Mouse (Mus musculus) c-Kit-positive CD71-positive TER-119-positive erythroid progenitor cells, embryonic 14.5 days (primary cell): Measurements from ENCODE around the gene Asic4.

Experiments used
- DNase-seq: peaks from one replicate; pipeline ENCODE4 v3.0.0-alpha.2; 2013; ENCODE audit warnings: low spot score

The Asic4 gene

DNA sequence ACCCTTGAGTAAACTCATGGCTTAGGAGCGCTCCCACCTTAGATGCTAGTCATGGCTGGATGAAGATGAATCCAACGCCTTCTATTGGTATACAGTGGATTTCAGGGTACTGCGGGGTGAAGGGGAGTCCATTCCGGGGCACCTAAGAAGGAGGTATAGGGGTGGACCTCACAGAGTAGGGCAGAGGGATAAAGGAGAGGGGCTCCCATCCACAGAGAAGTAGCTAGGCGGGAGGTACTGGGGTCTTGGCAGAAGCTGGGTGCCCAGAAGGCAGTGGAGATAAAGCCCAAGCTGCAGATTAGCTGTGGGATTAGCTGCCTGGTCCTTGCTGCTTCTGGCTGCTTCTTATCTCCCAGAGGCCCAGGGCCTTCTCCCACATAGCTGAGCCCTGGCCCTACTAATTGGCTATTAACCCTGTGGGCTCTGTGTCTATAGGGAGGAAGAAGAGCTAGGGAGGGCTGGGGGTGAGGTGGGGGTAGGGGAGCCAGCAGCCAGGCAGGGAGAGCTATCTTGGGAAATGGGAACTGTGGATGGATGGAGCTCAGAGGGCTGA is 13.5 kb downstream of the Asic4 start:
- DNase-seq = peak; percentile 48

DNA sequence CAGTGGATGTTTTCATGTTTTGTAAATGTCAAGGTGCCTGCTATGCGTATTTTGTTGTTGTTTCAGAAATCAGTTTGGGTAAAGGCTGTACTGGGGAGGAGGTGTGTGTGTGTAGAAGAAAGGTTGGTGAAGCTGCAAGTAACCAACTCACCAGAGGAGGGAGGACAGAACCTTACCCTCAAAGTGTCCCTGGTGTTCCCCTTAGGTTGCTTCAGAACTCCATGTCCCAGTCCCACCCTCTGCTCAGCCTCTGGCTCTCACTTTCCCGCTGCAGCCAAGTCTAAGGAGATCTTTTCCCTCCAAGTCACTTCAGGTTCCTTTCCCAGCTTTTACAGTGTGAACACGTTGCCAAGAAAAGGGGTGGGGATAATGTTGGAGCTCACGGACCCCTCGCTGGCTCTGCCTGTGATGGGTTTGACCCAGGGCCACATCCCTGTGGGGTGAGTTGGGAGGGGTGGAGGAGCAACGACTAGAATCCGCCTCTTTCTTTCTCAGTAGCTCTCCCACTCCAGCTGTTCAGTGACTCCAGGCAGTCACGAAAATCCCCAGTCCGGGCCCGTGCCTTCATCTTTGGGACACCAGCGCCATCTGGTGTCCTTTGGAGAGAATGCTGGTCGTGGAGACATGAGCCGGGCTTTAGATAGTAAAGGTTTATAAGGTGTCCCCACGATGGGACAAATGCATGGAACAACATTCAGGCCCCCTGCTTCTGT is 17.1 kb downstream of the Asic4 start:
- DNase-seq = peak; percentile 76

DNA sequence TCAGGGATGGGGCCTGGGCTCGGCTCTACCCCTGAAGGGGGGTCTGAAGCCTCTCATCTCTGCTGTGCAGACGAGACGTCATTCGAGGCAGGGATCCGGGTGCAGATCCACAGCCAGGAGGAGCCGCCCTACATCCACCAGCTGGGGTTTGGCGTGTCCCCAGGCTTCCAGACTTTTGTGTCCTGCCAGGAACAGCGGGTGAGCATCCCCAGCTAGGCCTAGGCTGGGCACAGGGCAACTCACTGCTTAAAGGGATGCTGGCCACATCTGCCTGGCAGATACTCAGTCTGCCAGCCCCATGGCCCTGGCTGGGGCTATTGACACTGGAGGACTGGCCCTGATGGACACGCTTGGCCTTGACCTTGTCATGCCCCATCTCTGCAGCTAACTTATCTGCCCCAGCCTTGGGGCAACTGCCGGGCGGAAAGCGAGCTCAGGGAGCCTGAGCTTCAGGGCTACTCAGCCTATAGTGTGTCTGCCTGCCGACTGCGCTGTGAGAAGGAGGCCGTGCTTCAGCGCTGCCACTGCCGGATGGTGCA is 19.1 kb downstream of the Asic4 start:
- DNase-seq = no peak

DNA sequence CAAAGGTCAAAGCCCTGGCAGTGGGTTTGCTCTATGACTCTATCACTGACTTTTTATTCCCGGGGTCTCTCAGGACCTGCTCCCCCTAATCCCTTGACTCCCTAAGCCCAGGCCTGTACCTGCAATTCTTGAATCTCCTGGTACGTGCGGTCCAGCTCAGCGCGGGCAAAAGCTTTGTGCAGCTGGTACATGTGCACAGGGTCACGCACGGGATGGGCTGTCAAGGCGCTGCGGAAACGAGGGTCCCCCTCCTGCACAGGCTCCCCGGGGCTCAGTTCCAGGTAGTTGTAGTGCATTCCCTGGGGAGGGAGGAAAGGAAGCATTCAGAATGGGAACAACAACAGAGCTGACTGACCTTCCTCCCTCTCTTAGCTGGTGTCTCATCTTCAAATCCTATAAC is 26.2 kb downstream of the Asic4 start:
- no peak for DNase-seq

DNA sequence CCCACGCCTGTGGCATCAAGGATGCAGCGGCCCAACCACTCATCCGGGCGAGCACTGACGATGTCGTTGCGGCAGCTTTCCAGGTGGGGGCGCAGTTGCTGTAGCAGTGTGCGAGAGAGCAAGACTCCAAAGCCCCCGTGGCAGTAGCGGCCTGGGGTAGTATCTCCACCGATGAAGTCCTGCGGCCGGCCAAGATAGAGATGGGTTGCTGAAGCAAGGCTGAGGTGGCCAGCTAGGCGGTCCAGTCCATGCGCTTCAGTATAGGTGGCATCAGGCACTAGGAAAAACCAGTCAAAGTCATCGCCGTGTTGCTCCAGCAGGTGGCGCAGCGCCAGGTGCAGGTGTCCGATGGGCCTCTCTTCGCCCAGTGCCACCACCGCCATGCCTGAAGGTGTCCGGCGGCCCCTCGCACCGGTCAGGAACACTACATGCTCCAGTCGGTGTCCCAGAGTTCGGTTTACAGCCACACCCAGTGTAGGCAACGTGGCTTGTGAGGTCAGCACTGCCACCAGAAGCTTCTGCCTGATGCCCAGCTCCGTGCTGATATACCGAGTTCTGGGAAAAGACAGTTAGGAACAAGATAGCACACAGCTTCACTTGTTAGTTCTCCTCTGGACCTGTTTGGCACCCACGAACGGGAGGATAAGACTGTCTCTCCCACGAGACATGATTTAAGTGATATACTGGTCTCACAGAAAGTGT is 27.2 kb downstream of the Asic4 start:
- DNase-seq = peak; percentile 70

DNA sequence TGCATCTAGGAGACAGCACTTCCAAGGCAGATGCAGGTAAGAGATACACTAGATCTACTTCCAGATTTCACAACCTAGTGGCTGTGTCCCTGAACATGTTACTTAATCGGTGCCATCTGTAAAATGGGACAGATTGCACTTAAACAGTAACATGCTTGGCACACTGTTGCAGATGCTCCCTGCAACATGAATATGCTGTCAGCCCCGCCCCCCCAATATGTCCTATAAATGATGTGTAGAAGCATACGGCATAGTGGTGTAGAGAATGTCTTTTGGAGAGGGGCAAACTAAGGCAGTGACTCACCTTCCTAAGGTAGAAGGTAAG is 27.7 kb downstream of the Asic4 start:
- no peak for DNase-seq

DNA sequence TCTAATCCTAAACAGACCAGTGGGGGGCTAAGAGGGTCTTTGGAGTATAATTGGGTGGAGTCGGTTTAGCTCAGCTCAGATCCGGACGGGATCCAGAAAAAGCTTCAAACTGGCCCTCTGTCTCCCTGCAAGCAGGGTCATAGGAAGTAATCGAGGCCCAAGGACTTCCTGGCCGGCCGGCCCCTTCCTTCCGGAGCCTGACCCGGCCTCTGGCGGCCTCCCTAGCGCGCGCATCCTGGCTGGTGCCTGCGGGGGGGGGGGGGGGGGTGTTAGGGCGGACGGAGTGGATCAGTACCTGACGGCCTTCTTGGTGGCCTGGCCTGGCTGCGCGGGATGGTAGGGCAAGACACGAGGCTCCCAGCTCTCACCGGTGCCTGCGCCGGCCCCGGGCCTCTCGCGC is 28.3 kb downstream of the Asic4 start:
- DNase-seq = no peak

DNA sequence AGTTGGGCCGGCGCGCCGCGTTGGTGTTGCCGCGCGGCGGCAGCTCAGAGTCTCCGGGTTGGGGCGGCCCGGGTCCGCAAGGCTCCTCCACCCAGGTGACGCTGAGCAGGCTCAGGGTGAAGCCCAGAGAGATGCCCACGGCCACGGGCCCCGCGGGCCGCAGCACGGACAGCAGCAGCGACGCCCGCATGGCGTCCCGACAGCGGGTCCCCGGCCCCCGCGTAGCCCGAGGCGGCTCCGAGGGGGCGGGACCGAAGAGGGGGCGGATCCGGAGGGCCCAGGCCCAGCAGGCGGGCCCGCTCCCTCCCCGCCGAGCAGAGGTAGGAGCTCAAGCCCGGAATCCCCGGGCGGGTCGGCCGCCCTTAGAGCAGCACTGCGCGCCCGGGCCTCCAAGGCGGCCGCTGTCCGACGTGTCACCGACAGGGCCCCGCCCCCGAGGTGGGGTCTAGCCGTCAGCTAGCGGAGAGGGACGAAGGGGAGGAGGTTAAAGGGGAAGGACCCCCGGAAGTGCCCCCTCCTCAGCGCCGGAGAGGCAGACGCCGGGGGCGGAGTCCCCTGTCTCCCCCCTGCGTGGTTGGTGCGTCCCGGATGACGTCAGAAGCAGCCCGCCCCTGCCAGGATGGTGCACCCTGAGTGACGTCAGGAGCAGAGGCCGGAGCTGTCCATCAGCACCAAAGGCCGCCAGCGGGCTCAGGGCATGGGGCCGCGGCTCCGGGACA is 28.8 kb downstream of the Asic4 start, which contains the start of the genes Chpf and Tmem198:
Gene Chpf, minus strand, starts transcription at position 392 of the 719 bp plus-strand sequence.
Gene Tmem198, plus strand, starts transcription at position 617 of the 719 bp plus-strand sequence.
- DNase-seq = peak; percentile 84

DNA sequence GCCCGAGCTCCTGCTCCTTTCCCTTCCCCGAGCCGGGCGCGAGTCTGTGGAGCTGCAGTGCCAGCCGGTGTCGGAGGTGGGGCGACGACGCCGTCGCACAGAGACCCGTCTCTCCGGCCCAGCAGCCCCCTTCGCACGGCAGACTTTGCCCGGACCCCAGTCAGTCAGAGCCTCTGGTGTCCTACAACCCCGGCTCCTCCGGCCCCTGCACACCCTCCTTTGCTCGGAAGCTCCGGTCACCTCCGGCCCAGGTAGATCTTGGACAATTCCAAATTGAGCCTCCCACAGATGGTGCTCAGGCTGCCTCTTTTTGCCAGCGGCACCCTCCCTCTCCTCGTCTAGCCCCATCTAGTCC is 29.4 kb downstream of the Asic4 start:
- no peak for DNase-seq

DNA sequence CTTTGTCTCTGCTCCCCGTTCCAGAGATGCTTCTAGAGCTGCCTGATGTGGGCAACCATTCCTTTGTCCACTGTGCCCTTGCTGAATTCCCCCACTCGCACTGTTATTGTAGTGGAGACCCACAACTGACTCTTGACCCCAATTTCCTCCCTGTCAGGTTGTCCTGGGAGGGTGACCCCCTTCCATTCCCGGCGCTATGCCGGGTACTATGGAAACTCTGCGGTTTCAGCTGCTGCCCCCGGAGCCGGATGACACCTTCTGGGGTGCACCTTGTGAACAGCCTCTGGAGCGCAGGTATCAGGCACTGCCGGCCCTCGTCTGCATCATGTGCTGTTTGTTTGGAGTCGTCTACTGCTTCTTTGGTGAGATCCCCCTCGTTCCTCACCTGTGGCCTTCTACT is 29.8 kb downstream of the Asic4 start:
- no peak for DNase-seq

DNA sequence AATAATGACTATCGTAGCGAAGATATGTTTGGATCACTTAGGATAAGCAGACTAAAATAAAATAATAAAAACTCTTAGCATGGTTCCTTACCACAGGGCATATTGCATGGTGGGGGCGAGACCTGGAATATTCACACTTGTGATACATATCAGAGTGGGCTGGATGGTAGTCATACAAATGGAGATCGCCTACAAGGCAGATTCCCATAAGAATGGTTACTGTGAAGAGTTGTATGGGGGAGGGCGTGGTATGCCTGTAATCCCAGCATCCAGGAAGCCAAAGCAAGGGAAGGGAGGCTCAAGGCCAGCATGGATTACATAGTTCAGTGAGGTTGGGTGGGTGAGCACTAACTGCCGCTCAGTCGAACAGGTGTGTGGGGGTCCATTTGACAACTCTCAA is 30.5 kb downstream of the Asic4 start:
- DNase-seq = no peak

DNA sequence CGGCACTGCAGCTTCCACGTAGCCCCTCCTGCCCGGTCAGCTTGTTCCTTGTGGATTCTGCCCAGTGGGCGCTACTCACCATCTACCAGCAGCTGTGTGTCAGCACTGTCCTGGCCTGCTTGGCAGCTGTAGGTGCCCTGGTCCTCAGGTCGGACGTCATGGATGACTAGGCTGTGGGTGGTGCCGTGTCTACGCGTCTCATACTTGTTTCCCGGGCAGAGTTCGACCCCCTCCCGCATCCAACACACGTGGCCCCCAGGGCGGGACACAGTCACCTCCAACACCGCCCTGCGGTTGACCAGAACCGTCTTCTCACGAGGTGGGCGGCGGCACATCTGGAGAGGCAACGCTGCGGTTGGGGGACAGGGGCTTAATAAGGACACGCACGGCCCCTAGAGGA is 36.3 kb downstream of the Asic4 start:
- no peak for DNase-seq

DNA sequence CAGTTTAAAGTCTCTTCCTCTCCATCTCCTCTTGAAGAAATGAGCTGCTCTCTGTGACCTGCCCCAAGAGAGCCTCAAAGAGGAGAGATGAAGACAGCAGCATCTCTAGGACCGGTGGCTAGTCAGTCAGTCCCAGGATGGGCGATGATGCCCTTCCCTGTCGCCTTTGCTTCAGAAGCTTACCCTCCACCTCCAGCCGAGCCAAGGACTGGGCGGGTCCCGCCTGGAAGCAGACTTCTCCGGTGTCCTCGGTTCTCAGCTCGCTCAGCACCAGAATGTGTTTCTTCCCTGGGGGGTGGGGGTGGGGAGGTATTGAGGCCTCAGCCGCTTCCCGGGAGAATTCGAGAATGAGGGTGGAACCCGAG is 36.8 kb downstream of the Asic4 start:
- DNase-seq = no peak

DNA sequence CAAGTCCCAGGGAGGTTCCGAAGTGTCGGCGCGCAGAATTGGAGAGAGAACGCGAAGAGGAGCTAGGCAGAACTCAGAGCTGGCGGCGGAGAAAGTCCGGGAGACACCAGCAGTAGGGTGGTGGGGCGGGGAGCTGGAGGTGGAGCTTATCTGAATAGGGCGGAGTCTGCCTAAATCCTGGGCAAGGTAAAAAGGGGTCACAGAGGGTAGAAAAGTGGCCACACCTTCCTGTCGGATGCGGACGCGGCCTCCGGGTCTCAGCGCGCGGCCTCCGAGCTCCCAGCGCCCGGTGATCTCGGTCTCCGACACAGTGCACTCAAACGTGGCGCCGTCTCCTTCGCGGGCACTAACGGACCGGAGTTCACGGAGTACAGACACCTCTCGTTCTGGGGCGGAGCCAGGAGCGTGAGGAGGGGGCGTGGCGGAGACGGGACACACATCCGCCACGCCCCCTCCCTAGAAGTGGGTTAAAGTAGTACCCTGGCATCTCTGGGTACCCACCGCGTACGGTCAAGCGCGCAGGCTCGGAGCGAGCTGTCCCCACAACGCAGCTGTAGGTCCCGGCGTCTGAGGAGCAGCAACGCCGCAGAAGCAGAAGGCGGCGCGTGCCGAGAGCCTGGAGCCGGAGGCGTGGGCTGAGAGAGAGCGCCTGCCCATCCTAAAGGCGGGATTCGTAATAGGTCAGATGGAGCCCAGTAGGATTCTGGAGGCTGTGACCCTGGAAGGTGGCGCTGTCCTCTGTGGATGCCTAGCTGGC is 37.3 kb downstream of the Asic4 start:
- no peak for DNase-seq

DNA sequence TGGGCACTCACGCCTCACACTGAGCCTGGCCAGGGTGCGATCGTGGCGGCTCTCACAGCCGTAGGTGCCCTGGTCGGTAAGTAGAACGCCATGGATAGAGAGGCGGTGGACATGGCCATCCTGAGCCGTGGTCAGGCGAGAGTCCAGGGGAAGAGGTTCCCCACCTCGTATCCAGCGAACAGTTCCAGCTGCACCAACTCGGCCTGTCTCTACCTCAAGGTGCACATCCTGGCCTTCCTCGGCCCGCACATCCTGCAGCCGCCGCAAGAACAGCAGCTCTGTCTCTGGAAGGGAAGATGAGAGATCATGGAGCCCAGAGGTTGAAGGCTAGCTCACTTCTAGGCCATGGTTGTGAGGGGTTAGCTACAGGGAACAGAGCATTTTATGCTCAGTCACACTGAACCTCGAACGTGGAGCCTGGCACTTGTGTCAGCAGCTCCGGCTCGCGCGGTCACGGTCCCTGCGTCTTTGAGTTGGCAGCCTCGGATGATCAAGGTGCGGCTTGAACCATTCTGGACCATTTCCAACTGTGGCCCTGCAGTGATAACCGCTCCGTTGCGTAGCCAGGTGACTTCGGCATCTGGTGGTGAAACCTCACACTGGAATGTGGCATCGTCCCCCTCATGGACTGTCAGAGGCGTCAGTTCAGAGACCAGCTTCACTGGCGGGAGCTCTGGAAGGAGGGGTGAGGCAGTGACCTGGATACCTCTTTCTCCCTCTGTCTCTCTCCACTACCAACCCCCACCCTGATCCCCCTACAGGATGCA is 40.7 kb downstream of the Asic4 start:
- no peak for DNase-seq

DNA sequence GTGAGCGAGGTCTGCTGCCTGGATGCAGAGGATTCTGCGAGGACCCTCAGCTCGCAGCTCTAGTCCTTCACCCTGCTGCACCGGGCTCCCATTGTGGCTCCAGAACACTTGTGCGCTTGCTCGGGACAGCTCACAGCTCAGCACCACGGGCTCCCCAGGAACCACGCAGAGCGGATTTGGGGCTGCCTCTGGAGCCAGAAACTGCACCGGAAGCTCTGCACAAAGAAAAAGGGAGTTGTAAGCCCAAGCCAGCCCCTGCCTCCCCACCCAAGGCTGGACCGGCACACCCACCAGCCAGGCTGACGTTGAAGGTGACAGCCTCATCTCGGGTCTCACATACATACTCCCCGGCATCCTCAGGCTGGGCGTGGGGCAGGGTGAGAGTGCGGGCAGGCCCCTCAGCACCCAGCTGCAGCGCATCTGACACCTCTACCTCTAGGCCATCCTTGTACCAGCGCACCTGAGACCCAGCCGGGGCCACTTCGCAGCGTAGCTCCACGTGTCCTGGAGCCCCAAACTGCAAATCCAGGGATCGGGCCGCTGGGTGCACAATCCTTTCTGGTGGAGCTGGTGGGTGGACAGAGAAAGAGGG is 42.4 kb downstream of the Asic4 start:
- DNase-seq = no peak

DNA sequence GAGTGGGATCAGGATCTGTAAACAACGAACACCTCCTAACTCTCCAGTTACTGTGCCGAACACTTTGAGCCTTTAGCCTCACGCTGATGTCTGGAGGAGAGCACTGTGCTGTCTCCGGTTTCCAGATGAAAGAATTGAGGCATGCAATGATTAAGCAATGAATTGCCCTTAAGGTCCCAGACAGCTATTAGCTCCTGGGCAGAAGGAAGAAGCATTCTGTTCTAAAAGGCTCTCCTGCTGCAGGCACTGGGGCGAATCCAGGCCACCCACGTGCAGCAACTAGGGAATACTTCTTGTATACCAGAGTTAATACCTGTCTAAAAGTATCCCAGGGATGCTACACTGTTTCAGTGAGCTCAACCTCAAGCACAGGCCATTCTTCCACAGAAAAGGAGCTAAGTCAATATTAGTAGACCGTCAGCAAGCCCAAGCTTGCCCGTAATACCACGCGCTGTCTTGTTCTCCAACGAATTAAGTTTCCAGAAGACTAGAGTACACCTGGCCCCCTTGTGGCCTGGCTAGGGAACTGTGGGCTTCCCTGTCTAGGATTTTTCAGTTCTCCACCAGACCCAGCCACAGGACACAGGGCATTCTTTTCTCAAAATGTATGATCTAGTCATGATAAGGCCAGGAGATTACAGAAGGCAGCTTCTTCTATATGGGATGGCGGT is 44.8 kb downstream of the Asic4 start:
- DNase-seq = no peak

DNA sequence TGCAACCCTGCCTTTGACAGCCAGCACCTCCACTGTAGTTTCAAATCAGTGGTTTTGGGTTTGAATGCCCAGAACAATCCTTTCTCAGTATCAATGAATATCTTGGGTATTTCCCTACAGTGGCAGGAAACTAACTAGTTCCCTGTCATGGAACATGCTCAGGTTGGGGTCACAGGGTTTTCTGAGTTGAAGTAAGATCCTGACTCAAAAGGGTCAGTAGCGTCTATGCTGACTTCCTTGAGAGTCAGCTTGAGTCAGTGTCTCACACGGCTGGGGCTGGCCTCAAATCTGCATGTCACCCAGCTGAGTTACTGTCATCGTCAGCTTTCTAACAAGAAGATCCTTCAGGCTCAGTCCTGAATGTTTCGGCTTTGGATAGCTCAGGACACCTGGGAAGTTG is 48.7 kb downstream of the Asic4 start:
- DNase-seq = no peak

DNA sequence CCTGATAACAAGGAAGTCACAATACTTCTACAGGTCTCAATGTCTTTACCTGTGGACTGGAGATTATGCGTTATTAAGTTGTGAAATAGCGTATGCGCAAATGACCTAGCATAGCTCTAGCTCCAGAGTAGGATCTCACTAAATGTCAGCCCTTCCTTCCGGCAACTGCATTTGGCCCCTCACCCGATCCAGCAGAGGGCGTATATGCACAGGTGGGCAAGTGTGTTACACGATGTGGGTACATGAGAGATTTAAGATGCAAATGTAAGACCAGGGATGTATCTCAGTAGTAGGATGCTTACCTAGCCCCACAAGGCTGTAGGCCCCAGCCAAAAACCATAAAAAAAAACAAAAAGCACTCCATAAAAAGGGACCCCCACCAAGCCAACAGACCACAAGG is 49.2 kb downstream of the Asic4 start:
- DNase-seq = no peak

DNA sequence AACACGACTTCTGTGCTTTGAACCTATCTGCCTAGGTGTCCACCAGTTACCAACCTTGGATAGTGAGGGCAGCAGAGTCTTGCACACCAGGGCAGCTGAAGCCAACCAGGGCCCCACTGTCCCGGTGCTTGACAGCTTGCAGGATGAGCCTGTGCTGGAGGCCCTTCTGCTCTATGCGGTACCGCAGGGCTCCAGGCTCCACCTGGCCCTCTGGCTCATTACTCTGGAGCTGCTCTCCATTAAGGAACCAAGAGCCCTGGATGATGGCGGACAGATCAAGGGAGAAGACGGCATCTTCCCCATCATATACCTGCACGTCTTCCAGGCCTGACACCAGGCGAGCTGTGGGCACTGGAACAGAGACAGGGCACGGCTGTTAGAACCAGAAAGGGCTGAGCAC is 51.7 kb downstream of the Asic4 start:
- DNase-seq = no peak
